Mouse (Mus musculus) spleen, adult 2 months (tissue): ENCODE measurements around the gene Nim1k. TPM values are rescaled to one million over a fixed set of nuclear protein-coding genes. Genes with fewer than 3 reads are reported as not detected.

Source experiments
- DNase-seq, 2 experiments: peaks; one replicate each; pipeline versions ENCODE4 v3.0.0 to v3.0.0-alpha.2; 2012 to 2021; ENCODE audit warnings: low spot score in 2 of 2, low read depth in 1 of 2
- H3K27ac ChIP-seq: fragments of 200-500 bp; 2 replicates; pipeline ENCODE4 v1.5.1; 2012; ENCODE audit warnings: low read length, inconsistent platforms; ENCODE audit not compliant: insufficient read depth
- H3K27me3 ChIP-seq: fragments of 200-500 bp; 2 replicates; pipeline ENCODE4 v1.6.1; 2012; ENCODE audit warnings: mild to moderate bottlenecking, moderate library complexity, low read length, inconsistent platforms; ENCODE audit not compliant: control insufficient read depth, insufficient read depth
- H3K36me3 ChIP-seq: fragments of 200-500 bp; 2 replicates; pipeline ENCODE4 v1.6.1; 2012; ENCODE audit warnings: mild to moderate bottlenecking, low read length, inconsistent platforms; ENCODE audit not compliant: control insufficient read depth, insufficient read depth
- H3K4me1 ChIP-seq: fragments of 200-500 bp; 2 replicates; pipeline ENCODE4 v1.6.1; 2011; ENCODE audit warnings: inconsistent platforms; ENCODE audit not compliant: control insufficient read depth, insufficient read depth, insufficient read length
- H3K4me3 ChIP-seq: fragments of 200-500 bp; 2 replicates; pipeline ENCODE4 v1.5.1; 2011; ENCODE audit warnings: mild to moderate bottlenecking, inconsistent platforms; ENCODE audit not compliant: insufficient read depth, insufficient read length; ENCODE audit errors: extremely low read depth
- CTCF ChIP-seq: fragments of 200-500 bp; IDR thresholded peaks from 2 replicates; pipeline ENCODE4 v1.5.1; 2011; ENCODE audit warnings: mild to moderate bottlenecking, inconsistent platforms; ENCODE audit not compliant: insufficient read depth, insufficient read length, insufficient replicate concordance; ENCODE audit errors: extremely low read depth
- POLR2A ChIP-seq: fragments of 200-500 bp; IDR thresholded peaks from 2 replicates; pipeline ENCODE4 v1.6.1; 2011; ENCODE audit warnings: low read depth, low read length, inconsistent platforms
- WGBS: fragments of 180-500 bp; shearing (Covaris S2); methylation state at CpG from one replicate; pipeline ENCODE4 v1.1.7; 2018; 5-methylcytosine and 5-hydroxymethylcytosine counted together
- polyA plus RNA-seq: library from polyadenylated mRNA; depleted of rRNA; stranded (reverse); fragments of >200 nt; gene quantifications from 2 replicates; pipeline ENCODE4 v1.2.3, GENCODE M21; 2012

Gene Nim1k
- polyA plus RNA-seq, 1 experiment, result 0.06 TPM

- H3K36me3 ChIP-seq, result peaks cover 22% of the 10 kb centered on the region
- no peaks in the 10 kb centered on the region for H3K27me3 ChIP-seq
- no peaks in the 10 kb centered on the region for H3K4me1 ChIP-seq
- H3K27ac ChIP-seq, result no peak overlapping the region
- H3K4me3 ChIP-seq, result no peak overlapping the region
- TF ChIP-seq POLR2A (no peak), CTCF (no peak)
- DNase-seq, result no peak
- 86% methylated on average over 4 of the region's 4 CpGs for WGBS
Measured at GRCm38 (mm10) chr13:119783581-119783980, 27.9 kb upstream of the Nim1k start.

- no peak for TF ChIP-seq POLR2A
- TF ChIP-seq CTCF, result no peak
- DNase-seq, result no peak
- Histone ChIP-seq H3K27me3 (no peaks in the 10 kb centered on the region), H3K27ac (no peak overlapping the region), H3K4me1 (no peaks in the 10 kb centered on the region), H3K36me3 (peaks cover 32% of the 10 kb centered on the region), H3K4me3 (no peak overlapping the region)
- WGBS, result 91% methylated on average over 6 of the region's 6 CpGs
Measured at GRCm38 (mm10) chr13:119768541-119768940, 12.9 kb upstream of the Nim1k start.

- H3K4me3 ChIP-seq, result no peak overlapping the region
- 92% methylated on average over 7 of the region's 7 CpGs for WGBS
- H3K36me3 ChIP-seq, result peaks cover 20% of the 10 kb centered on the region
- no peak overlapping the region for H3K27ac ChIP-seq
- no peaks in the 10 kb centered on the region for H3K4me1 ChIP-seq
- TF ChIP-seq POLR2A (no peak), CTCF (no peak)
- no peaks in the 10 kb centered on the region for H3K27me3 ChIP-seq
- no peak for DNase-seq
Measured at GRCm38 (mm10) chr13:119766480-119766879, 10.8 kb upstream of the Nim1k start.

- no peak overlapping the region for H3K27ac ChIP-seq
- DNase-seq, result no peak
- TF ChIP-seq POLR2A (no peak), CTCF (no peak)
- 76% methylated on average over 5 of the region's 5 CpGs for WGBS
- peaks cover 1% of the 10 kb centered on the region for H3K36me3 ChIP-seq
- peaks cover 7% of the 10 kb centered on the region; the same call in 1 of the 2 replicates for H3K4me1 ChIP-seq
- H3K4me3 ChIP-seq, result no peak overlapping the region
- H3K27me3 ChIP-seq, result no peaks in the 10 kb centered on the region
Measured at GRCm38 (mm10) chr13:119756831-119757230, 1.1 kb upstream of the Nim1k start.

- Histone ChIP-seq H3K27ac (no peak overlapping the region), H3K4me1 (peaks cover 7% of the 10 kb centered on the region; the same call in 1 of the 2 replicates), H3K36me3 (no peaks in the 10 kb centered on the region), H3K4me3 (peak overlapping the region; percentile 49; the same call in 1 of the 2 replicates), H3K27me3 (no peaks in the 10 kb centered on the region)
- DNase-seq, result no peak
- TF ChIP-seq CTCF (no peak), POLR2A (no peak)
- 2% methylated on average over 16 of the region's 16 CpGs for WGBS
Measured at GRCm38 (mm10) chr13:119755141-119755547, 538 bp downstream of the Nim1k start.

GRCm38 (mm10) chr13:119754635-119755020, 1.1 kb downstream of the Nim1k start:
- peaks cover 7% of the 10 kb centered on the region; the same call in 1 of the 2 replicates for H3K4me1 ChIP-seq
- DNase-seq, result no peak
- 15% methylated on average over 3 of the region's 3 CpGs for WGBS
- no peaks in the 10 kb centered on the region for H3K36me3 ChIP-seq
- H3K27me3 ChIP-seq, result no peaks in the 10 kb centered on the region
- H3K27ac ChIP-seq, result no peak overlapping the region
- H3K4me3 ChIP-seq, result no peak overlapping the region
- TF ChIP-seq CTCF, result no peak
- no peak for TF ChIP-seq POLR2A

- Histone ChIP-seq H3K27ac (no peak overlapping the region), H3K36me3 (no peaks in the 10 kb centered on the region), H3K4me3 (no peak overlapping the region), H3K27me3 (no peaks in the 10 kb centered on the region), H3K4me1 (peaks cover 7% of the 10 kb centered on the region; the same call in 1 of the 2 replicates)
- 81% methylated on average over 9 of the region's 9 CpGs for WGBS
- no peak for TF ChIP-seq POLR2A
- DNase-seq, result no peak
Measured at GRCm38 (mm10) chr13:119753859-119754634, 1.6 kb downstream of the Nim1k start.
